Mouse (Mus musculus) mesoderm, embryonic 11.5 days (tissue): ENCODE data around the gene Slc16a14.

Source experiments
- DNase-seq: peaks from one replicate; pipeline ENCODE4 v3.0.0-alpha.2; 2012; ENCODE audit warnings: low read depth, low spot score

The Slc16a14 gene

GRCm38 (mm10) chr1:84866706-84867230 is 68.2 kb downstream of the Slc16a14 start:
- DNase-seq: no peak

GRCm38 (mm10) chr1:84866231-84866630 is 68.7 kb downstream of the Slc16a14 start:
- no peak for DNase-seq

GRCm38 (mm10) chr1:84864645-84865044 is 70.3 kb downstream of the Slc16a14 start:
- peak; percentile 30 for DNase-seq

- DNase-seq: no peak
Observed at GRCm38 (mm10) chr1:84861255-84861630, 73.7 kb downstream of the Slc16a14 start.

GRCm38 (mm10) chr1:84860360-84861254 is 74.3 kb downstream of the Slc16a14 start:
- DNase-seq: no peak

GRCm38 (mm10) chr1:84859597-84859996 is 75.3 kb downstream of the Slc16a14 start:
- no peak for DNase-seq
